Mouse (Mus musculus) C2C12 (cell line): ENCODE results near the gene Gucy2g. TPM values are rescaled to one million over a fixed set of nuclear protein-coding genes. Genes with fewer than 3 reads are reported as not detected.

Experiments used
- H3K27me3 ChIP-seq: one replicate; pipeline ENCODE4 v1.6.1; 2011; ENCODE audit not compliant: control insufficient read depth, insufficient read depth, insufficient read length
- H3K36me3 ChIP-seq: one replicate; pipeline ENCODE4 v1.6.1; 2011; ENCODE audit not compliant: control insufficient read depth, insufficient read depth
- H3K4me3 ChIP-seq: one replicate; pipeline ENCODE4 v1.5.1; 2011; ENCODE audit warnings: mild to moderate bottlenecking, control low read depth; ENCODE audit not compliant: poor library complexity, insufficient read depth, severe bottlenecking
- H3K79me2 ChIP-seq: one replicate; pipeline ENCODE4 v1.6.1; 2011; ENCODE audit not compliant: control insufficient read depth, insufficient read depth
- H3K79me3 ChIP-seq: one replicate; pipeline ENCODE4 v1.6.1; 2011; ENCODE audit warnings: low read depth, control low read depth
- H3ac ChIP-seq: one replicate; pipeline ENCODE3; 2011; ENCODE audit warnings: low read depth; ENCODE audit not compliant: control insufficient read depth, insufficient read length
- CEBPB ChIP-seq: IDR thresholded peaks from one replicate; pipeline ENCODE4 v1.6.1; 2011; ENCODE audit warnings: low read depth, mild to moderate bottlenecking, control low read depth, moderate library complexity
- CTCF ChIP-seq: IDR thresholded peaks from one replicate; pipeline ENCODE4 v1.5.1; 2011; ENCODE audit not compliant: control insufficient read depth, insufficient read depth, insufficient read length
- FOSL1 ChIP-seq: IDR thresholded peaks from one replicate; pipeline ENCODE4 v1.8.0; 2011; ENCODE audit warnings: mild to moderate bottlenecking, low read length; ENCODE audit not compliant: poor library complexity, insufficient read depth, severe bottlenecking
- MAX ChIP-seq: IDR thresholded peaks from one replicate; pipeline ENCODE4 v1.6.1; 2011; ENCODE audit warnings: mild to moderate bottlenecking, control low read depth
- MYOD1 ChIP-seq: IDR thresholded peaks from one replicate; pipeline ENCODE4 v1.6.1; 2011; ENCODE audit warnings: low read depth; ENCODE audit not compliant: control insufficient read depth, insufficient read length
- MYOG ChIP-seq: IDR thresholded peaks from one replicate; pipeline ENCODE4 v1.6.1; 2011; ENCODE audit not compliant: control insufficient read depth, insufficient read length; ENCODE audit errors: extremely low read depth
- USF1 ChIP-seq: IDR thresholded peaks from one replicate; pipeline ENCODE4 v1.6.1; 2011; ENCODE audit warnings: low read depth, mild to moderate bottlenecking, control low read depth, moderate library complexity
- long read RNA-seq, 2 experiments: library from polyadenylated mRNA; unstranded; transcript quantifications; one replicate each; pipeline ENCODE4 v2.0.0; 2019 to 2020
- polyA plus RNA-seq: library from polyadenylated mRNA; unstranded; fragments of >200 nt; fragmentation: generic; extraction: Trizol; gene quantifications from one replicate; pipeline ENCODE4 v1.2.1, GENCODE M21; 2012; ENCODE audit warnings: missing spikeins

The Gucy2g gene
- polyA plus RNA-seq: 0.02 TPM
- long read RNA-seq, experiment 1: 0 reads
- long read RNA-seq, experiment 2: 0 reads

GRCm38 (mm10) chr19:55241186-55241645 lies at the start of gene Gucy2g:
Gucy2g (minus strand) TSS chr19:55241236.
- Histone ChIP-seq H3ac (no peak within 1 kb of the TSS), H3K79me3 (no peaks in the 10 kb centered on the region), H3K79me2 (no peaks in the 10 kb centered on the region), H3K4me3 (no peak within 1 kb of the TSS), H3K27me3 (no peaks in the 10 kb centered on the region), H3K36me3 (no peaks in the 10 kb centered on the region)
- TF ChIP-seq USF1 (no peak), MAX (no peak), MYOG (no peak), MYOD1 (no peak), CTCF (no peak), FOSL1 (no peak), CEBPB (no peak)

- Histone ChIP-seq H3K27me3 (no peaks in the 10 kb centered on the region), H3K36me3 (peaks cover 73% of the 10 kb centered on the region), H3K79me2 (no peaks in the 10 kb centered on the region), H3K79me3 (no peaks in the 10 kb centered on the region), H3K4me3 (no peak overlapping the region), H3ac (no peak overlapping the region)
- no peak for TF ChIP-seq CEBPB
- TF ChIP-seq CTCF: no peak
- TF ChIP-seq MYOG: no peak
- no peak for TF ChIP-seq FOSL1
- TF ChIP-seq MAX: peak; percentile 54
- no peak for TF ChIP-seq USF1
Observed at GRCm38 (mm10) chr19:55288974-55289373, 47.9 kb upstream of the Gucy2g start.

GRCm38 (mm10) chr19:55286034-55286433 lies 45.0 kb upstream of the Gucy2g start:
- H3K27me3 ChIP-seq: no peaks in the 10 kb centered on the region
- H3ac ChIP-seq: no peak overlapping the region
- H3K79me2 ChIP-seq: no peaks in the 10 kb centered on the region
- H3K36me3 ChIP-seq: peaks cover 69% of the 10 kb centered on the region
- TF ChIP-seq MYOG (no peak), CEBPB (no peak), FOSL1 (no peak), MAX (no peak), MYOD1 (no peak), CTCF (no peak), USF1 (no peak)
- H3K4me3 ChIP-seq: no peak overlapping the region
- H3K79me3 ChIP-seq: no peaks in the 10 kb centered on the region

- no peaks in the 10 kb centered on the region for H3K79me3 ChIP-seq
- TF ChIP-seq FOSL1 (no peak), MYOD1 (no peak), USF1 (no peak), CEBPB (no peak), CTCF (no peak), MAX (no peak), MYOG (no peak)
- no peak overlapping the region for H3ac ChIP-seq
- no peaks in the 10 kb centered on the region for H3K27me3 ChIP-seq
- no peaks in the 10 kb centered on the region for H3K79me2 ChIP-seq
- no peak overlapping the region for H3K4me3 ChIP-seq
- peaks cover 68% of the 10 kb centered on the region for H3K36me3 ChIP-seq
Observed at GRCm38 (mm10) chr19:55284093-55284492, 43.1 kb upstream of the Gucy2g start.

- Histone ChIP-seq H3K79me3 (no peaks in the 10 kb centered on the region), H3K79me2 (no peaks in the 10 kb centered on the region), H3K4me3 (no peak overlapping the region), H3K36me3 (peaks cover 58% of the 10 kb centered on the region), H3ac (no peak overlapping the region), H3K27me3 (no peaks in the 10 kb centered on the region)
- no peak for TF ChIP-seq MYOG
- no peak for TF ChIP-seq MYOD1
- no peak for TF ChIP-seq USF1
- TF ChIP-seq MAX: no peak
- TF ChIP-seq CTCF: no peak
- no peak for TF ChIP-seq CEBPB
- TF ChIP-seq FOSL1: no peak
Observed at GRCm38 (mm10) chr19:55276770-55277169, 35.7 kb upstream of the Gucy2g start.

GRCm38 (mm10) chr19:55276100-55276499 lies 35.1 kb upstream of the Gucy2g start:
- no peaks in the 10 kb centered on the region for H3K27me3 ChIP-seq
- no peak for TF ChIP-seq MYOD1
- no peak for TF ChIP-seq MAX
- no peak overlapping the region for H3K4me3 ChIP-seq
- H3K36me3 ChIP-seq: peaks cover 56% of the 10 kb centered on the region
- no peaks in the 10 kb centered on the region for H3K79me3 ChIP-seq
- no peaks in the 10 kb centered on the region for H3K79me2 ChIP-seq
- H3ac ChIP-seq: no peak overlapping the region
